Mouse (Mus musculus) midbrain, embryonic 12.5 days (tissue): ENCODE results near the gene Olfr726. TPM values are rescaled to one million over a fixed set of nuclear protein-coding genes. Genes with fewer than 3 reads are reported as not detected.

ENCODE experiments used
- ATAC-seq: fragments of 200-750 bp; cut with Nextera tagmentation; 2 replicates; pipeline ENCODE4 v1.8.0; 2017; ENCODE audit warnings: low read depth, moderate TSS enrichment, moderate library complexity; ENCODE audit not compliant: low FRiP score
- H3K27ac ChIP-seq: fragments of 300-500 bp; sonication (generic); replicated peaks from 2 replicates; pipeline ENCODE4 v1.5.1; 2016; ENCODE audit warnings: mild to moderate bottlenecking
- H3K27me3 ChIP-seq: fragments of 300-500 bp; sonication (generic); 2 replicates; pipeline ENCODE4 v1.6.1; 2016; ENCODE audit warnings: mild to moderate bottlenecking
- H3K36me3 ChIP-seq: fragments of 300-500 bp; sonication (generic); 2 replicates; pipeline ENCODE4 v1.6.1; 2016
- H3K4me1 ChIP-seq: fragments of 300-500 bp; sonication (generic); 2 replicates; pipeline ENCODE4 v1.6.1; 2016
- H3K4me2 ChIP-seq: fragments of 300-500 bp; sonication (generic); replicated peaks from 2 replicates; pipeline ENCODE4 v1.6.1; 2016; ENCODE audit warnings: mild to moderate bottlenecking, moderate library complexity
- H3K4me3 ChIP-seq: fragments of 300-500 bp; sonication (generic); 2 replicates; pipeline ENCODE4 v1.5.1; 2016; ENCODE audit warnings: mild to moderate bottlenecking
- H3K9ac ChIP-seq: fragments of 300-500 bp; sonication (generic); replicated peaks from 2 replicates; pipeline ENCODE4 v1.6.1; 2016; ENCODE audit warnings: mild to moderate bottlenecking, moderate library complexity
- H3K9me3 ChIP-seq: fragments of 300-500 bp; sonication (generic); 2 replicates; pipeline ENCODE4 v1.6.1; 2016; ENCODE audit warnings: mild to moderate bottlenecking
- WGBS: fragments of 180-500 bp; shearing (Covaris S2); methylation state at CpG from one replicate; pipeline ENCODE4 v1.1.7; 2016; 5-methylcytosine and 5-hydroxymethylcytosine counted together
- polyA plus RNA-seq: library from polyadenylated mRNA; unstranded; fragments of >200 nt; fragmentation: Nextera tagmentation; extraction: Ambion mirVana; gene quantifications from 2 replicates; pipeline ENCODE4 v1.2.1, GENCODE M21; 2016

The Olfr726 gene
- not detected in 2 replicates for polyA plus RNA-seq

DNA sequence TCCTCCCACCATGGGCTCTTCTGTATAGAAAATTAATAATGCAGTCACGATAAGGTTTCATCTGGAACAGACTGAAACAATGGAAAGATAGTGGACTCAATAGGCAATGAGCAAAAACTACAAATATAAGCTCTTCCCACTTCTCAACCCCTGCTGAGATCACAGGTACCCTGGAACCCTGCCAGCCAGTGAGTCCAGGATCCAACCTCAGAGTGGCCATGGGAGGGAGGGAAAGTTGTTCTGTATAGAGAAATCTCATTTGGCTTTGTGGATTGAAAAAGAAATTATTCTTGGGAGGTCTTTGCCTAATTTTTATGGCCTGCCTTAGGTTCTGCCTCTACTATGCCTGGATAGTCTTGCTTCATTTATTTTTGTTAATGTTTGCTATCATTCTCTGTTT is at the start of gene Olfr726:
Olfr726 (minus strand) TSS at position 101 of the 400 bp plus-strand sequence.
- H3K27ac ChIP-seq = no peak within 1 kb of the TSS
- H3K27me3 ChIP-seq = no peaks in the 10 kb centered on the region
- no peak within 1 kb of the TSS for H3K4me2 ChIP-seq
- no peaks in the 10 kb centered on the region for H3K4me1 ChIP-seq
- no peak within 1 kb of the TSS for H3K4me3 ChIP-seq
- 82% methylated on average over 1 of the region's 1 CpGs for WGBS
- H3K9ac ChIP-seq = no peak within 1 kb of the TSS
- H3K36me3 ChIP-seq = no peaks in the 10 kb centered on the region
- no peak for ATAC-seq
- no peaks in the 10 kb centered on the region for H3K9me3 ChIP-seq

DNA sequence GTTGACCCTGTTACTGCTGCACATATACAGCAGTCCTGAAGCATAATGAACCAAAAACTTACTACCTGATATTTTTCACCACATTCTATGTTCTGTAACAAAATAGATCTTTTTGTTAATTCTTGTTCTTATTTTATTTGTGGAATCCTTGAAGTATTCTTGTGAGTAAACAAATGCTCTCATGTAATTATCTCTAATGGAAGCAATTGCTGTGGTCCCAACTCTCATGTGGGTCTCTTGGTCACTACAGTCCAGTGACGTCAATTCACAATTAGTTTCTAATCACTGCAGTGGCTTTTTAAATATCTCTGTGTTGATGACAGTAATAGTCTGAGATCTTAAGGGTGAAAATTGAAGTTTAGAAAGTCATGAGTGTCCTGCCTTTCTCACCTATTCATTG is 32.1 kb upstream of the Olfr726 start, which contains the start of gene Olfr727:
Olfr727 (plus strand) TSS at position 301 of the 400 bp plus-strand sequence.
- Histone ChIP-seq H3K4me2 (no peak within 1 kb of the TSS), H3K36me3 (no peaks in the 10 kb centered on the region), H3K9me3 (no peaks in the 10 kb centered on the region), H3K4me3 (no peak within 1 kb of the TSS), H3K4me1 (no peaks in the 10 kb centered on the region), H3K27ac (no peak within 1 kb of the TSS), H3K9ac (no peak within 1 kb of the TSS), H3K27me3 (no peaks in the 10 kb centered on the region)
- WGBS = 89% methylated on average over 1 of the region's 1 CpGs
- no peak for ATAC-seq

DNA sequence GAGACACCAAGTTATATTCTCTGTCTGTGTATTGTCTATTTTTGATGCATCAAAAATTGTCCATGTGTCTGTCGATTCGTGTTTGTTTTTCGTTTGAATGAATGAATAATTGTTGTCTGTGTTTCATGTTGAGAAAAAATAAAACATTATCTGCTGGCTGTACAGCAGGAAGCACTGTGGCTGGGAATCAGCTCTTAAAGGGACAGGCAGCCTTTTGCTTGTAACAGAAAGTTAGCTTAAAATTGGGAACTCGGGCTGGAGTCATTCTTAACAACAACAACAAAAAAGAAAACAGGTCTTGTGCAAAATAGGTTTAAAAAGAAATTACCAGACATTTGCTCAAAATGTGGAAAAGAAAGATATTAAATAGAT is 28.0 kb downstream of the Olfr726 start:
- H3K4me2 ChIP-seq = peak overlapping the region; percentile 74
- H3K27ac ChIP-seq = peak overlapping the region; percentile 85; the same call in 1 of the 2 replicates
- WGBS = 0% methylated on average over 4 of the region's 4 CpGs
- peak overlapping the region; percentile 69 for H3K4me3 ChIP-seq
- H3K4me1 ChIP-seq = peaks cover 7% of the 10 kb centered on the region; the same call in 1 of the 2 replicates
- 0 out of 2 replicates have a peak, but pooled peaks cover 6% of the 10 kb centered on the region for H3K27me3 ChIP-seq
- ATAC-seq = peak; percentile 34; the same call in 1 of the 2 replicates
- no peaks in the 10 kb centered on the region for H3K9me3 ChIP-seq
- H3K9ac ChIP-seq = peak overlapping the region; percentile 63; the same call in 1 of the 2 replicates
- H3K36me3 ChIP-seq = no peaks in the 10 kb centered on the region

DNA sequence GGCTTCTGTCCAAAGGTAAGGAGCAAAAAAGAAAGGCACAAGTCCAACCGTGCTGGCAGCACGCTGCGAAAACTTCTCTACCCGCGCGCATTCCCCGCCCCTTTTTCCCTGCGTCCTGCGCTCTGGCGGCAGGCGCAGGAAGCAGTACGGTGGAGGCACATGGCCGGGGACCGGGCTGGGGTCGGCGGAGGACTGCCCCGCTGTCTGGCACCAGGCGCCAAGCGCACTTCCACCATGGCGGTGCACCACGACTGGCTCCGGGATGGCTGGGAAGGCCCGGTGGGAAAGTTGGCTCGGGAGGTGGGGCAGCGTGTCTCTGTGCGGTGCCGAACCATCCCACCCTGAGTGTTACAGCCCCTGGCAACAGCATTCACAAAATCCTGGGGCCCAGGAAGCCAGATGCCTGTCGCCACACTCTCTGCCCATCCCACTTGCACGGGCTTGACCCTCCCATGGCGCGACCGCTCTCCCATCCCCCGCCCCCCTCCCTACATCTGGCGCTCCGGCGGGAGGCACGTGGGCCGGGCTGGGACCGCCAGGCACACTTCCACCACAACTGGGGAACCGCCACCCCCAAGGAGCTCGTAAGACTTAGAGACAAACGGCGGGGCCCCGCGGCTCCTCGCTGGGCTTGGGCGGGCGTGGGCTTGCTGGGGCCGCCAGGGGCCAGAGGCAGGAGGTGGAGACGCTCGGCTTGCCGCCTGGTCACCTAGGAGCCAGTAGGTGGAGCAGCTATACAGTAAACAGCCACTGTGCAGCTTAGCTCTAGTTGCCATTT is 28.6 kb downstream of the Olfr726 start:
- WGBS = 1% methylated on average over 52 of the region's 52 CpGs

DNA sequence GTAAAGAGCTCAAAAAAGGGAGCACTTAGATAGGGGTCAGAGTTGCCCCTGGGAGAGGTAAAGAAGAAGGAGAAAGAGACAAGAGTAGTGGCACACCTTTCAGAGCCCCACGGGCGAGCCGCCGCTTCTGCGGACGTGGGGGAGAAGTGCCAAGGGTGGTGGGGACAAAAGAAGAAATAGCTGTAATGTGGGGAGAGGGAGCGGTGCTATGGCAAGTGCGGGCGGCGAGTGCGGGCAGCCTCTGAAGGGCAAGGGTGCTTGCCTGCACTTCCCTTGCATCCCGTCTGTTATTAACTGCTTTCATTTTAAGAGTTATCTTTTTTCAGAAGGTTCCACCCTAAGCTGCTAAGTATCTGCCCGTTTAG is 29.2 kb downstream of the Olfr726 start:
- peak overlapping the region; percentile 63 for H3K9ac ChIP-seq
- peak overlapping the region; percentile 74 for H3K4me2 ChIP-seq
- peaks cover 7% of the 10 kb centered on the region; the same call in 1 of the 2 replicates for H3K4me1 ChIP-seq
- peak overlapping the region; percentile 69 for H3K4me3 ChIP-seq
- H3K9me3 ChIP-seq = no peaks in the 10 kb centered on the region
- peak overlapping the region; percentile 85 for H3K27ac ChIP-seq
- 0% methylated on average over 11 of the region's 13 CpGs for WGBS
- H3K36me3 ChIP-seq = no peaks in the 10 kb centered on the region
- H3K27me3 ChIP-seq = 0 out of 2 replicates have a peak, but pooled peaks cover 6% of the 10 kb centered on the region
- peak; percentile 57 for ATAC-seq

More for the DNA sequence above, 28.6 kb downstream of the Olfr726 start:
- Histone ChIP-seq H3K4me1 (peaks cover 7% of the 10 kb centered on the region; the same call in 1 of the 2 replicates), H3K36me3 (no peaks in the 10 kb centered on the region), H3K9me3 (no peaks in the 10 kb centered on the region), H3K27ac (peak overlapping the region; percentile 85), H3K4me3 (peak overlapping the region; percentile 69), H3K9ac (peak overlapping the region; percentile 63), H3K27me3 (0 out of 2 replicates have a peak, but pooled peaks cover 6% of the 10 kb centered on the region), H3K4me2 (peak overlapping the region; percentile 74)
- peak; percentile 96 for ATAC-seq

DNA sequence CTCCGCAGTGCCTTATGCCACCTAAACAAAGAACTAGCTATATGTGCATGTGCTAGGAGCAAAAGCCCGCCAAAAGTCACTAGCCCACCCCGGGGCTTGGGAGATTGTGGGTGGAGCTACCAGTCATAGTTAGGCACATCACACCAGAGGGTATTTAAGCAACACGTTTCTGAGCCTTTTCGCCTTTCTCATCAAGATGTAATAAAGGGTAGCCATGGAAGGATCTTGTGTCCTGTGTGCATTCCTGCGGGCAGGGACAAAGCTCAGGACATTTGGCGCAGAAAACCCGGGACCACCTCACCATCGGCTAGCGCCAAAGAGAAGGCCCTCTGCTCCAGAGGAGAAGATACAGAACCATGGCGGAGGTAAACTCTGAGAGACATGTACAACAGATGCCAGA is 29.6 kb downstream of the Olfr726 start:
- 19% methylated on average over 11 of the region's 11 CpGs for WGBS
- H3K9ac ChIP-seq = peak overlapping the region; percentile 63
- peak overlapping the region; percentile 74 for H3K4me2 ChIP-seq
- H3K27me3 ChIP-seq = 0 out of 2 replicates have a peak, but pooled peaks cover 6% of the 10 kb centered on the region
- peak overlapping the region; percentile 69 for H3K4me3 ChIP-seq
- peaks cover 7% of the 10 kb centered on the region; the same call in 1 of the 2 replicates for H3K4me1 ChIP-seq
- no peaks in the 10 kb centered on the region for H3K9me3 ChIP-seq
- no peaks in the 10 kb centered on the region for H3K36me3 ChIP-seq
- 0 out of 2 replicates have a peak overlapping the region, but pooled peaks have one; percentile 85 for H3K27ac ChIP-seq
- 0 out of 2 replicates have a peak, but pooled peaks have one; percentile 2 for ATAC-seq

DNA sequence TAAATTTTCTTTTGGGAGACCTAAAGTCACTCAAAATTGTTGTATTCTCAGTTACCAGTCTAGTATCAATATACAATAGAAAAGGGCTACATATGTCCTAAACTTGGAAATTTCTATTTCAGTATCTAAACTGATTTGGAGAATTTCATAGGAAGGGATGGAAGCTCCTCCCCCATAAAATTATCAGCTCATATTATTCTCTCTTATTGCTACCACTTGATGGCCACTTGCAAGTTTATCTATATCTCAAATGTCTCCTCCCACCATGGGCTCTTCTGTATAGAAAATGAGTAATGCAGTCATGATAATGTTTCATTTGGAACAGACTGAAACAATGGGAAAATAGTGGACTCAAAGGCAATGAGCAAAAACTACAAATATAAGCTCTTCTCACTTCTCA is 50.5 kb downstream of the Olfr726 start, which contains the start of gene Olfr725:
Olfr725 (minus strand) TSS at position 101 of the 400 bp plus-strand sequence.
- Histone ChIP-seq H3K27me3 (no peaks in the 10 kb centered on the region), H3K4me3 (no peak within 1 kb of the TSS), H3K9ac (no peak within 1 kb of the TSS), H3K4me2 (no peak within 1 kb of the TSS), H3K36me3 (no peaks in the 10 kb centered on the region), H3K4me1 (no peaks in the 10 kb centered on the region), H3K9me3 (no peaks in the 10 kb centered on the region), H3K27ac (no peak within 1 kb of the TSS)
- no peak for ATAC-seq

Other genes starting within 250 kb of the Olfr726 start
- gene Olfr722, start 189.0 kb downstream of the Olfr726 start, polyA plus RNA-seq = not detected in 2 replicates
- not detected in 2 replicates for gene Olfr723, start 159.2 kb downstream of the Olfr726 start, polyA plus RNA-seq
- gene Olfr724, start 127.7 kb downstream of the Olfr726 start, polyA plus RNA-seq = not detected in 2 replicates
- gene Olfr725, start 50.6 kb downstream of the Olfr726 start, polyA plus RNA-seq = not detected in 2 replicates
- gene Olfr727, start 32.2 kb upstream of the Olfr726 start, polyA plus RNA-seq = not detected in 2 replicates
- gene Olfr728, start 51.7 kb upstream of the Olfr726 start, polyA plus RNA-seq = not detected in 2 replicates
- gene Olfr729, start 62.0 kb upstream of the Olfr726 start, polyA plus RNA-seq = not detected in 2 replicates
- gene Olfr730, start 97.2 kb upstream of the Olfr726 start, polyA plus RNA-seq = not detected in 2 replicates
- not detected in 2 replicates for gene Olfr731, start 150.9 kb upstream of the Olfr726 start, polyA plus RNA-seq
- not detected in 2 replicates for gene Olfr732, start 193.3 kb upstream of the Olfr726 start, polyA plus RNA-seq
- gene Olfr733, start 210.6 kb upstream of the Olfr726 start, polyA plus RNA-seq = not detected in 2 replicates
- gene Olfr734, start 235.8 kb upstream of the Olfr726 start, polyA plus RNA-seq = not detected in 2 replicates